Mouse (Mus musculus) heart, embryonic 15.5 days (tissue): Measurements from ENCODE around the gene C9. TPM values are rescaled to one million over a fixed set of nuclear protein-coding genes. Genes with fewer than 3 reads are reported as not detected.

Experiments used
- ATAC-seq: fragments of 200-750 bp; cut with Nextera tagmentation; replicated peaks from 2 replicates; pipeline ENCODE4 v1.8.0; 2017; ENCODE audit warnings: low read depth, moderate TSS enrichment; ENCODE audit not compliant: insufficient number of reproducible peaks, insufficient read depth, low FRiP score
- H3K27ac ChIP-seq: fragments of 300-500 bp; sonication (generic); 2 replicates; pipeline ENCODE4 v1.5.1; 2015; ENCODE audit warnings: mild to moderate bottlenecking, inconsistent platforms
- H3K27me3 ChIP-seq: fragments of 300-500 bp; sonication (generic); 2 replicates; pipeline ENCODE4 v1.6.1; 2015; ENCODE audit warnings: inconsistent platforms
- H3K36me3 ChIP-seq: fragments of 300-500 bp; sonication (generic); 2 replicates; pipeline ENCODE4 v1.6.1; 2015; ENCODE audit warnings: mild to moderate bottlenecking, inconsistent platforms
- H3K4me1 ChIP-seq: fragments of 300-500 bp; sonication (generic); replicated peaks from 2 replicates; pipeline ENCODE4 v1.6.1; 2015; ENCODE audit warnings: inconsistent platforms
- H3K4me2 ChIP-seq: fragments of 300-500 bp; sonication (generic); 2 replicates; pipeline ENCODE4 v1.6.1; 2015; ENCODE audit warnings: inconsistent platforms, mild to moderate bottlenecking, moderate library complexity
- H3K4me3 ChIP-seq: fragments of 300-500 bp; sonication (generic); 2 replicates; pipeline ENCODE4 v1.5.1; 2015; ENCODE audit warnings: mild to moderate bottlenecking, inconsistent platforms
- H3K9ac ChIP-seq: fragments of 300-500 bp; sonication (generic); 2 replicates; pipeline ENCODE4 v1.6.1; 2015; ENCODE audit warnings: mild to moderate bottlenecking, inconsistent platforms
- H3K9me3 ChIP-seq: fragments of 300-500 bp; sonication (generic); replicated peaks from 2 replicates; pipeline ENCODE4 v1.6.1; 2016; ENCODE audit warnings: inconsistent platforms
- WGBS: fragments of 180-500 bp; shearing (Covaris S2); methylation state at CpG from one replicate; pipeline ENCODE4 v1.1.7; 2015; ENCODE audit warnings: mixed read lengths; 5-methylcytosine and 5-hydroxymethylcytosine counted together
- polyA plus RNA-seq: library from polyadenylated mRNA; unstranded; fragments of >200 nt; fragmentation: Nextera tagmentation; extraction: Ambion mirVana; gene quantifications from 2 replicates; pipeline ENCODE4 v1.2.1, GENCODE M21; 2015

C9 gene
- polyA plus RNA-seq, 1 experiment from 2014 or later, result not detected

DNA sequence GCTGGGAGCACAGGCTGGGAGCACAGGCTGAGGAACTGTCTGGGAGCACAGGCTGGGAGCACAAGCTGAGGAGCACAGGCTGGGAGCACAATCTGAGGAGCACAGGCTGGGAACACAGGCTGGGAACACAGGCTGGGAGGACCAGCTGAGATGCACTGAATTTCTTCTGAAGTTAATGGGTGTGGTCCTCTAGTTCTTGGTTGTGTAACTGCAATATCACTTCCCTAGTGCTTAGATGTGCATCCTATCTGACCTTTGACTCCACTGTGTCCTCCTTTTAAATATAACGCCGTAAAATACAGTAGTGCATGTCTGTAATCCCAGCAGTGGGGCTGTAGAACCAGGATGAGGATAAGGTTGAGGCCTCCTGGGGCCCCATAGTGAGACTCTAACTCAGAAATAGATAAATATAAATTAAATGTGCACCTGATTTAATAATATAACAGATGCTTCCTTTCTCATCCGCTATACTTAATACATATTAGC lies 88.8 kb downstream of the C9 start:
- H3K27me3 ChIP-seq, result no peaks in the 10 kb centered on the region
- WGBS, result 76% methylated on average over 3 of the region's 3 CpGs
- H3K9me3 ChIP-seq, result no peaks in the 10 kb centered on the region
- no peaks in the 10 kb centered on the region for H3K36me3 ChIP-seq
- no peak for ATAC-seq
- no peak overlapping the region for H3K4me2 ChIP-seq
- H3K9ac ChIP-seq, result no peak overlapping the region
- no peak overlapping the region for H3K4me3 ChIP-seq
- no peak overlapping the region for H3K27ac ChIP-seq
- no peaks in the 10 kb centered on the region for H3K4me1 ChIP-seq

DNA sequence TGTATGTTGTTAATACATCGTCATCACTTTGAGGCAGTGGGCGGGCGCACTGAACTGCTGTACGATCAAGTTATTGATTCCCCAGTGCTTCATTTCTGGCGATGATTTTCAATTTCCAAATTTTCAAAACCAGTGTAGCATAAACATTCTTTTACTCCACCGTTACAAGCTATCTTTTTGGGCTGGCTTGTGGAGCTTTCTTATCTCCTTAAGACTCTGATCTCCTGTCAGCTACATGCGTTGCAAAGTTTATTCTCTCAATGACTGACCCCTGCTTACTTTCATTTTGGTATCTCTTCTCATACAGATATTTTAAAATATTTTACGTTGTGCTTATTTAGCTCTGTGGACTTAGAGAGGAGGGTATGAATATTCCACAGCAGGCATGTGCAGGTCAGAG lies 89.5 kb downstream of the C9 start:
- Histone ChIP-seq H3K4me2 (no peak overlapping the region), H3K4me1 (no peaks in the 10 kb centered on the region), H3K9me3 (no peaks in the 10 kb centered on the region), H3K27me3 (no peaks in the 10 kb centered on the region), H3K4me3 (no peak overlapping the region), H3K27ac (no peak overlapping the region), H3K9ac (no peak overlapping the region), H3K36me3 (no peaks in the 10 kb centered on the region)
- 63% methylated on average over 8 of the region's 8 CpGs for WGBS
- ATAC-seq, result no peak

DNA sequence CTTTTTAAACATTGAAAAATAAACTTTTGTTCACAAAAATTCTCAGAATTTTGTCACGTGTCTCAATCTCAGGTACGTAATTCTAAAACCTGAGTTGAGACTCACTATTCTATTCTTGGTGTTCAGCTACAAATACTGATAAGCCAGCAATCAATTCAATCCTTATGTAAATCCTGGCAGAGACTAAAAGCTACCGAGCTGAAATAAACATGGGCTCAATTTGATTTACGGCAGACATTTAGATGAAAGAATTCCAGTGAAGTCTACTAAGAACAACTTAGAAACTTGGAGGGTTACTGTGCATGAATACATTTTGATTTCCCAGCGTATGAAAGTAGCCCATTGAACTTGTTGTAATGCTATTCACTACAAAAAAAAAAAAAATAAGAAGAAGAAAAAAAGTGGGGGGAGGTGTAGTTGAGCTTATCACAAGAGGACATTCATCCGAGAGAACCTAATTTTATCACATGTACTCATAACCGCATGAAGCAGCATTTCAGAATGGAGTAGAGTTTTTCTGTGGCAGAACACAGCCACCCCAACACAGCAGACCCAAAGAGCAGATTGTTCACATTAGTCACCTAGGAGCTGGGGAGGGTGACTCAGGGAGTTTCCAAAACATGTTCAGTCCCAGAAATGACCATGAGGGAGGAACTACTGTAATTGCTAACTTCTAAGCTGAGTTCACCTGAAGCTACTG lies 94.7 kb downstream of the C9 start:
- 51% methylated on average over 7 of the region's 7 CpGs for WGBS
- Histone ChIP-seq H3K9ac (no peak overlapping the region), H3K27ac (no peak overlapping the region), H3K4me2 (no peak overlapping the region), H3K4me3 (no peak overlapping the region), H3K36me3 (no peaks in the 10 kb centered on the region), H3K27me3 (no peaks in the 10 kb centered on the region), H3K9me3 (no peaks in the 10 kb centered on the region), H3K4me1 (peaks cover 3% of the 10 kb centered on the region; the same call in 1 of the 2 replicates)
- ATAC-seq, result no peak

Other genes starting within 250 kb of the C9 start
- 25.5 and 30.9 TPM in 2 replicates for gene Dab2, start 145.5 kb upstream of the C9 start, polyA plus RNA-seq
- gene Fyb, start 77.5 kb downstream of the C9 start, polyA plus RNA-seq, result 5.3 and 14.1 TPM in 2 replicates